Mouse (Mus musculus) liver, adult 10 weeks (tissue): ENCODE results near the gene Cand1. TPM values are rescaled to one million over a fixed set of nuclear protein-coding genes. Genes with fewer than 3 reads are reported as not detected.

Experiments used
- polyA plus RNA-seq: library from polyadenylated mRNA; stranded (reverse); fragments of 350-450 nt; fragmentation: Illumina TruSeq; extraction: RNeasy Lipid Tissue Mini Kit (QIAGEN cat#74804); gene quantifications from one replicate; pipeline ENCODE4 v1.2.3, GENCODE M21; 2014; ENCODE audit warnings: low read depth, low replicate concordance

Cand1 gene
- polyA plus RNA-seq: 17.5 TPM

DNA sequence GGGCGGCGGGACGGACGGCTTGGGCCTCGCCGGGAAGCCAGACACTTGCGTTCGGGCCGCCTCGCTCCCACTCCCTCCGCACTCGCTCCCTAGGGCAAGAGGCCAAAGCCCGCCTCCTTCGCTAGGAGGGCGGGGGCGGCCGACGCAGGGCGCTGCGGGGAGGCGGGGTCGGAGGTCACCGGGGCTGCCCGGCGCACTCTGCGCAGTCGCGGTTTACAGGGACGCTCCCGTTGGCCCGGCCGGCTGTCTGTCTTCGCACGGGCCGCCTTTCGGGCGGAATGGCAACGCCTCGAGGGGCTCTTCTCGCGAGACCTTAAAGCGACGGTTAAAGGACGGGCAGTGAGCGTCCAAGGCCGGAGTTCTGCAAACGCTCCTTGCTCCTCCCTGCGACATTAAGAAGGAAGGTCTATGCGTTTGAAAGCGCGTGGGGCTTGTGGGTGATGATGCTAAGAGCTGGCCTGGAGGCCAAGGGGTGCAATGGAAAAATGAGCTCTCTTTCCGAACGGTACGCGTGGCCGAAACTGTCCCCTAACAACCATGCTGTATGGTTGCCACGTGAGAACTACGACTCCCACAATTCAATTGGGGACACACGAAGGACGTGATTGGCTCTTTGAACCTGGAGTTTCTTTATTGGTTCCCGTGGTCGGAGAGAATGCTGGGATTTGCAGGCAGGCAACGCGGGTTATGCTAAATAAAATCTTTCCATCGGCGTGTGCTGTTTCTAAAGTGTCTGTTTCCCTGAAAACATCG lies at the start of gene Cand1:
Gene Cand1, minus strand, starts transcription at position 87 of the 753 bp plus-strand sequence.

Other genes with a start within 250 kb of the Cand1 start
- not detected for gene Grip1, start 213.8 kb upstream of the Cand1 start, polyA plus RNA-seq